Mouse (Mus musculus): ENCODE data around the gene Lars2.
"Not testable (repeated sequence)": the region's sequence is repeated elsewhere in the genome, so short reads cannot be mapped to it uniquely, and the experiment has no call there.

The Lars2 gene

DNA sequence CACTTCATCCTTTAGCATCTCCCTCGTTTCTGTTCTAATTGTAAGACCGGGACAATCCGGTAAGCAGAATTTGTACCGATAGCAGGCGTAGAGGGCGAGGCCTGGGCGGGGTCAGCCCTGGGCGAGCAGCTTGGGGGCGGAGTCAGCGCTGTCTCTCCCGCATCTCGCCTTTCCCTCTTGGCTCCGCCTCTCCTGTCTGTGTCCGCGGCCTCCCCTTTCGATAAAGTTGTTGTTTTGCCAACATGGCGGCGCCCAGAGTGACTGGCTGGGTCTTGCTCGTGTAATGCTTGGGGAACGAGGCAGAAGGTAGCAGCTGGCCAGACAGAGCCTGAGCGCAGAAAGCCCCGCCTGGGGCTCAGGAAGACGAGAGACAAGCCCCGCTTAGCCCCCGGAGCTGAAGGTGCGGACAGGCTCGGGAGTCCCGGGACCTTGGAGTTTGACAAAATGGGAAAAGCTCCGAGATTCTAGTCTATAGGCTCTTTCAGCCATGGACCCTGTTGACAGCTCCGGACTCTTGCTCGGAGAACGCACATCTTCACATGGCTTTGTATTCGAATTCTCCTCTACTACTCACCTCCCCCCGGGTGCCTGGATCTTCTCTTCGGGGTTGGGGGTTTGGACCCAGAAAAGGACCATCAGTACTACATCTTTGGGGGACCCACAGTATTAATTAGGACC lies at the start of gene Lars2:
Lars2 (plus strand) TSS at position 220 of the 678 bp plus-strand sequence.
- DNase-seq (ENCODE audit: low read depth in 2 of 2, low spot score in 2 of 2) = peak; percentile 84 to 87

DNA sequence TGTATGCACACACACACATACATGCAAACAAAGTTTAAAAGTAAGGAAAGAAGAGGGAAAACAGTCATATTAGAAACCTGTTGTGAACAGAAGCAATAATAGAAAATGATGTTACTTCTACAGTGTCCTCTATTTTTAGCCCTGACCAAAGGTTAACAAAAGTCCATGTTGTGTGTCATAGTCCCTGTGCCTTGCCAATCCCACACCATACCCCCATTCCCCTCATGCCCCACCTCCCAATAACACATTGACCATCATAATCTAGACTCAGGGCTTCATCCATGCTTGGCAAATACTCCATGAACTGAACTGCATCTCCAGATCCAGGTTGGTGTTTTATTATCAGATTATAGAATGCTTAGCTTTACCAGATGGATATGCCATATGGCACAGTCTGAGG lies 40.6 kb upstream of the Lars2 start:
- DNase-seq (ENCODE audit: low read depth in 2 of 2, low spot score in 2 of 2) = no peak

DNA sequence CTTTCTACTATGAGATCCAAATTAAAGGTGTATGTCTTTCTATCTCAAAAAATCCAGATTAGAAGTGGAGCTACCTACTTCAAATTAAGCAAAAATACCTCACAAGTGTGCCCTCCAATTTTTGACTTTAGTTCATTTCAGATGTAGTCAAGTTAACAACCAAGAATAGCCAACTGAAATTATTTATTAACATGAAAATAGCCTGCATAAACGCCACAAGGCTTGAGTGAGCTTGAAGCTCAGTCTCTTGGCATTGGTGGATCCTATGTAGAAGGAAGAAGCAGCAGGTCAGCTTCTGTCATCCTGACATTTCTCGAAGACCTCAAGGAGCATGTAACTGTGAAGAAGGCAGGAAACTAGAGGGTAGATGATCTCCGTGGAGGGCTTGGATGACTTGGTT lies 38.4 kb upstream of the Lars2 start:
- no peak for DNase-seq (ENCODE audit: low read depth in 2 of 2, low spot score in 2 of 2)

DNA sequence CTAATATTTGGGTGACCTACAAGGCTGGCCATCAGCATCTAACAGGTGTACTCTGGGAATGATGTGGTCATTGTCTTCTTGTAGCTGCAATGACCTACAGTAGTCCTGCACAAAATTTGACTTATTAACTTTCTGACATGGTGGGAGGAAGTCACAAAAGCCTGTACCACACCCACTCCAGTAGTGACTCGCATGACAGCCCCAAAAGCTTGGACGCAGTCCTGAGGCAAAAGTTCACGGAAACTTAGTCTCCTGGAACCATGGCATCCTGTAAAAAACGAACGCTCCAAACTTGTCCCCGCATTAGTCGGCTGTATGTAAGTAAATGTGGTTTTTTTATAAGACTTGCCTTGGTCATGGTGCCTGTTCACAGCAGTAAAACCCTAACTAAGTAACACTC lies 36.9 kb upstream of the Lars2 start:
- no peak for DNase-seq (ENCODE audit: low read depth in 2 of 2, low spot score in 2 of 2)

DNA sequence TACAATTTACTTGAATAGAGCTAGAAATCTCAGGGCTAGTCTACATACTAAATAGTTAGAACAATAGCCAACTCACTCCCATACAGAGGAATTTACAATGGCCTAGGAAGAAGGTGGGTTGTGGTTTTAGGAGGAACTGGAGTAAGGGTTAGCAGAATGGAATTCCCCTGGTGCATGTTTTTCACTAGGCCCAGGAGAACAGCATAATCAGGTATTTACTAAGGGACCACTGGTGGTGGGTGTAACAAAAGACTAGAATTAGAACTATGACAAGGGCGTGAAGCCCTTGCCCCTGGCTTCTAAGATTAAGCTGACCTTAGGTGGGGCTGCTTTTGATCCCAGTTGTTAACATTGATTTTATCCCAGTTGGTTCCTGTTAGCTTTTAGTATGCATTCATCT lies 36.5 kb upstream of the Lars2 start:
- DNase-seq (ENCODE audit: low read depth in 2 of 2, low spot score in 2 of 2) = not testable (repeated sequence)

DNA sequence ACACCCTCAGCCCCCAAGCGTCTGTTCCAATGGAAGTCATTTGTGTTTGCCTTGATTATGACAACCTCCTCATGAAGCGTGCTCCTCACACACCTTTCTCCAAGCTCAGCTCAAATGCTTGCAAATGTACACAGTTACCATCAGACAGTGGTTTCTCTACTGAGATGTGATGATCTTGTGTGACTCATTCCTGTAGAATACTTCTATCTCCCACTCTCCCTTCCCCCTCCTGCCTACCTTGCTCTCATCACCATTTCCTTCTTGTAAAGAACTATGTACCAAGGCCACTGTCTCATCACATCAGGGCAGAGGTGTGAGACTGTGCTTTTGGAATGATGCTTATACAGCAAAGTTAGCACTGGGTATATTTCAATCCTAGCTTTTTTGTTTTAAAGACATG lies 33.2 kb upstream of the Lars2 start:
- no peak for DNase-seq (ENCODE audit: low read depth in 2 of 2, low spot score in 2 of 2)

DNA sequence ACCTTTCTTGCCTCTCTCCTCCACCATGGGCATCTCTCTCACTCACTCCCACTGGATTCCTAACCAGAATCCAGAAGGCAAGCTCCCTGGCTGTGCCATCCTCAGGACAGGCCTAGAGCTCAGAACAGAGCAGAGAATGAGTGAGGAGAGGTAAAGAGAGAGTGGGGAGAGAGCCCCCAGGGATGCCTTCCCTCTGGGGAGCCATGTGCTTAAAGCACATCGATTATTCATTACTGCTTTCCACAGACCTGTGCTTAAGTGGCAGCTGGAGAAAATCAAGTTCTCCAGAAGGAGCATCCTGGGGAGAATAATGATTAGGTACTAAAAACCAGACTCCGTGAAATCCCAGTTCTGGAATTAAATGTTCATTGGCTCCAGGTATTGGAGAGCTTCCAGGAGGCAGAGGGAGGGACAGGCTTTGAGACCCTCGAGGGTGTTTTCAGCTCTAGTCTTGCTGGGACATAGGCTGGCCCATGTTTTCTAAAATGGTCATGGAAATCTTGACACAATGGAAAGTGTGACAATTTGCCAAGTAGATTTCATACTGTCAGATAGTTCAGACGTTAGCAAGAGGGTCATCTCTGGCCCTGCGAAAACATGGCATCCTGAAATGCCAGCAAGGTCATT lies 31.6 kb upstream of the Lars2 start:
- DNase-seq (ENCODE audit: low read depth in 2 of 2, low spot score in 2 of 2) = no peak

DNA sequence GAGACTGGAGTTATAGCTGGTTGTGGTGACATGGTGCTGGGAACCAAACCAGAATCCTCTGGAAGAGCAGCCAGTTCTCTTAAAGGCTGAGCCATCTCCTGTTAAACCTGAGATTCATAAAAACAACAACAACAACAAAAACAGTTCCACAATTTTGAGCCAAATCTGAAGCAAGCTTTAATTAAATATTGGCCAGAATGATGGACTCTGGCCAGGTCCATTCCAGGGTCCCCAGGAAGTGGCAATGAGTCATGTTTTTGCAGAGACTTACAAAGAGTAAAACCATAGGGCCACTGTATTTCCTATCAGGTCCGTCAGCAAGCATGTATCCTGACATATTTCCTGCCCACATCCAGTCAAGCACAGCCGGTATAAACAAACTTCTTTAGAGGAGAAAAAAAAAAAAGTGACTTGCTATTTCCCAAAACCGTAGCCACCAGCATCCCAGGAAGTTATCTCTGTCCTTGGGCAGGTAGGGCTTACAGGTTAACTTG lies 27.0 kb upstream of the Lars2 start:
- DNase-seq (ENCODE audit: low read depth in 2 of 2, low spot score in 2 of 2) = no peak

DNA sequence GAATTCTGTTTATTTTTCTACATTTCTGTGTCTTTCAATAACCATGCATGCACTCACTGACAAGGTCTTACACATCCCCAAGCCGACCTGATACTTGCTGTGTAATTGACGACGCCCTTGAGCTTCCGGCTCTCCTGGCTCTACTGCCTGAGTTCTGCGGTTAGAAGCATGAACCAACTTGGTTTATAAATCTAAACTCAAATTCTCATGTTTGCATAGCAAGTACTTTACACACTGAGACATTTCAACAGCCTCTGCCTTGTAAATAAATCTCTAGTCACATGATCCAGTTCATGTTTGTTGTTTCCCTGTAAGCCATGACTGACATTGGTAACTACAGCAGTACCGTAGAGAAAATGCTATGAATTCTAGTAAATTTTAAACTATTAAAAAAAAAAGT lies 25.5 kb upstream of the Lars2 start:
- no peak for DNase-seq (ENCODE audit: low read depth in 2 of 2, low spot score in 2 of 2)

DNA sequence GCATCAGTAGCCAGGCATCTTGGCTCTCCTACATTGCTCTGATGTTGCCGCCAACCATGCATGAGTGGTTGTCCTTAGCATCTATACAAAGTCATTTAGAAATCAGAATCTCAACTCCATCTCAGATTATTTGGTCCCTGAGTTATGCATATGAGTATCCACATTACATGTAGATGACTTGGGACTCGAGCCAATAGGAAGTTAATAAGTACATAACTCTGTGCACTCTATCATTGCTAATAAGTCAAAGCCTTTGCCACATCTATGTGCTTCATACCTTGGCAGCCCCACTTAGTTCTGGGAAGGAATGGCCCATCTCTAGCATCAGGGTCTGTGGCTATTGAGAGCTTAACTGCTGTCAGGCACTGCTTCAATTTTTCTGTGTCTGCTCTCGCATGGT lies 23.7 kb upstream of the Lars2 start:
- no peak for DNase-seq (ENCODE audit: low read depth in 2 of 2, low spot score in 2 of 2)

DNA sequence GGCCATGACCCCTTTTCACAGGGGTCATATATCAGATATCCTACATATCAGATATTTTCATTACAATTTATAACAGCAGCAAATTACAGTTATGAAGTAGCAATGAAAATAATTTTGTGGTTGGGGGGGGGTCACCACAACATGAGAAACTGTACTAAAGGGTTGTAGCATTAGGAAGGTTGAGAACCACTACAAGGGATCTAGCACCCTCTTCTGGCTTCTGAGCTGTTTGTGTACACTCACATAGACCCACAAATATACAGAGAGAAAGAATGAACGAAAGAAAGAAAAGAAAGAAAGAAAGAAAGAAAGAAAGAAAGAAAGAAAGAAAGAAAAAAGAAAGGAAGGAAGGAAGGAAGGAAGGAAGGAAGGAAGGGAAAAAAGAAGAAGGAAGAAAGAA lies 17.4 kb upstream of the Lars2 start:
- DNase-seq (ENCODE audit: low read depth in 2 of 2, low spot score in 2 of 2) = not testable (repeated sequence)

DNA sequence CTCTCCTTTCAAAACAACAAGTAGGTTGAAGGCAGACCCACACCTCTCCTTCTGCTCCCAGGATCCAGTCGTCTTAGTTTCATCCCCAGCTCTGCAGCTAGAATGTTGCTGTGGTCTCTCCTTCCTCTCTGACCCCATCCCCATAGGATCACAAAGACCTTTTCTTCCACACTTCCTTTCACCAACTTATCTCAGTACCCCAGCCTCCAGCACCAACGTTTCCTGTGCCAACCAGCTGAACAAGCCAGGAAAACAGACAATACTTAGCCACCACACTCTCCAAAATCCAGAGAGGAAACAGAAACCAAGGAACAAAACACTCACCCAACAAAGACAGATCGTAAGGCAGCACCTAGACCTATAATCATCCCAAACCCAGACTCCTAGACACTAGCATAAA lies 6.7 kb upstream of the Lars2 start:
- no peak for DNase-seq (ENCODE audit: low read depth in 2 of 2, low spot score in 2 of 2)

DNA sequence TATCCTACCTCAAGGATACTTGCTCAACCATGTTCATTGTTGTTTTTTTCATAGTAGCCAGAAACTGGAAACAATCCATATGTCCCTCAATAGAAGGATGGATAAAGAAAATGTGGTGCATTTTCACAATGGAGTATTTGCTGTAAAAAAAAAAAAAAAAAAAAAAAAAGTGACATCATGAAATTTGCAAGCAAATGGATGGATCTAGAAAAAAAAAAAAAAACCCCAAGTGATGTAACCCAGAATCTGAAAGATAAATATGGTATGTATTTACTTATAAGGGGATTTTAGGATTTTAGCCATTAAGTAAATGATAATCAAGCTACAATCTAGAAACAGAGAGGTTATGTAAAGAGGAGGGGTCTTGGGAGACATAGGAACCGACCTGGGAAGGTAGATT lies 1.4 kb upstream of the Lars2 start:
- no peak for DNase-seq (ENCODE audit: low read depth in 2 of 2, low spot score in 2 of 2)

DNA sequence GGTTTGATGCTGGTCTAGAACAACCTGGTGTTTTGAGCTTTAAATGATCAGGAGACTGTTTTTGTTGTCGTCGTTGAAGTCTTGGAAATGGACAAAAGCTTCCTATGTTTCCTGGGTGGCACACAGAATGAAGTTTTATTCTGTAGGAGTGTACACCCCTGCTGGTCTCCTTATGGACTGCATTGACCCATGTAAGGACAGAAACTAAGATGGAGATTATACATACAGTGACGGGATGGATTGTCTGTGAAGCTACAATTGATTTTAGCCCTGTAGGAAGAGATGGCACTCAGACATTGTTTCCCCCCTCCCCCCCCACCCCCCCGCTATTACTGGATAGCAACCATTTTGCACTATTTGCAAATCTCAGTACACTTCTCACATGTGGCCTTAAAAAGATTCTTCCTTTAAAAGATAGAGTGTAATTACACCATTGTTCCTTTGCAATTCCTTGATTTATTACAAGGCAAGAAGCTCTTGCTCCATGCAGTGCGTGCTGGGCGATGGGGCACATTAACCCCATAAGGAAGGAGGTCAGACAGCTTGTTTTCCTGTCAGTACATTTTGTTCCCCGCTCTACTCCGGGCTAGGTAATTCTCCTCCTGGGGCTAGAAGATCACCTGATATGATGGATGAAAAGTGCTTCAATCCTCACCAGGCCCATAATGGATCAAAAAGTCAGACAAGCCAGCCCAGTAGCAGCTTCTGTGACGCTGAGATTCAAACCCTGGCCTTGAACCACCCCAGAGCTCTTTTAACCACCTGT lies 602 bp upstream of the Lars2 start:
- DNase-seq (ENCODE audit: low read depth in 2 of 2, low spot score in 2 of 2) = no peak

DNA sequence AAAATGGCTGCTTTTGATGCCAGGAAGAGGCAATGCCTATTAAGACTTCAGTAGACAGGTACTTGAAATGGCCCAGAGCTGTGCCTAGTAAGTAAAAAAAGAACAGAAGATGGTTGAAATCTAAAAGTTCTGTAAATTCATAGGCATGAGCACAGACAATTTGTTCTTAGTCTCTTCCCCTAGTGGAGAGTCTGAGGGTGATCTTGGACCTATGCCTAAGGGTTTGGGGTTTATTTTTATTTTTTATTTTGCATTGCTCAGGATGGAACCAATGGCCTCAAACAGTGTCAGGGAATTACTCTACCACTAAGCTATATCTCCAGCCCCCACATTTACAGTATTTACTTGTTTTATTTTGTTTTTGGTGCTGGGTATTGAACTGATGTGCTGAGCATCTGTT lies 909 bp downstream of the Lars2 start:
- DNase-seq (ENCODE audit: low read depth in 2 of 2, low spot score in 2 of 2) = peak in 1 of 2 experiments; percentile 1

DNA sequence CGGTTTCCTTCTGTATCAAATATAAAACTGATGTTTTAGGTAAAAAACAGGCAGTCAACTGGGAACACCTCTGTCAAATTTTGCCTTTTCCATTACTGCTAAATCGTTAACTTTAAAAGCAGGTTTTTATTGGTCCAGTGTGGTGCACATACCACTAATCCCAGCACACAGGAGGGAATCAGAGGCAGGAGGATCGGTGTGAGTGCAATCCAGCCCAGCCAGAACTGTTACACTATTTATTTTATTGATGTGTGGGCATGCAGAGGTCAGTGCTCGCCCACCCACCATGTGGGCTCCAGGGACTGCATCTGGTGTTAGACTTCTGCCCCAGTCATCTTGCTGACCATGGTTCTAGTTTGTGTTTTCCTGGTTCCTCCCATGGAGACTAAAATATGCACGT lies 15.7 kb downstream of the Lars2 start:
- DNase-seq (ENCODE audit: low read depth in 2 of 2, low spot score in 2 of 2) = no peak

DNA sequence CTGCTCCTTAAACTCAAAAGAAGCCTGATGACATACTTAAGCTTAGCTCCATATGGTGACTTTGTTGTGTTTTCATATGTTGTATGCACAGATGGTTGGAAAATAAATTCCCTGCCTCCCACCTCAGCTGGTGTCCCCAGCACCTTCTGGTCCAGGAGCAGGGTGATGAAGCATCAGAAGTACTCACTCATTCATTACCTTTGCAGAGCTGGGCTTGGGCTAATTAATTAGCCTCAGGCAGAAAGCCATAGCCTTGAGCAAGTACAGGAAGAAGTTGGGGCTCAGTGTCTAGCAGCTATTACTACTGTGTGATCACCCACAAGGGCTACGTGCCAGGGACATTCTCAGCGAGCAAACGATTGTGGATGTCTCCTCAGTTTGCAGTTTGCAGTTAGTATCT lies 18.0 kb downstream of the Lars2 start:
- no peak for DNase-seq (ENCODE audit: low read depth in 2 of 2, low spot score in 2 of 2)

DNA sequence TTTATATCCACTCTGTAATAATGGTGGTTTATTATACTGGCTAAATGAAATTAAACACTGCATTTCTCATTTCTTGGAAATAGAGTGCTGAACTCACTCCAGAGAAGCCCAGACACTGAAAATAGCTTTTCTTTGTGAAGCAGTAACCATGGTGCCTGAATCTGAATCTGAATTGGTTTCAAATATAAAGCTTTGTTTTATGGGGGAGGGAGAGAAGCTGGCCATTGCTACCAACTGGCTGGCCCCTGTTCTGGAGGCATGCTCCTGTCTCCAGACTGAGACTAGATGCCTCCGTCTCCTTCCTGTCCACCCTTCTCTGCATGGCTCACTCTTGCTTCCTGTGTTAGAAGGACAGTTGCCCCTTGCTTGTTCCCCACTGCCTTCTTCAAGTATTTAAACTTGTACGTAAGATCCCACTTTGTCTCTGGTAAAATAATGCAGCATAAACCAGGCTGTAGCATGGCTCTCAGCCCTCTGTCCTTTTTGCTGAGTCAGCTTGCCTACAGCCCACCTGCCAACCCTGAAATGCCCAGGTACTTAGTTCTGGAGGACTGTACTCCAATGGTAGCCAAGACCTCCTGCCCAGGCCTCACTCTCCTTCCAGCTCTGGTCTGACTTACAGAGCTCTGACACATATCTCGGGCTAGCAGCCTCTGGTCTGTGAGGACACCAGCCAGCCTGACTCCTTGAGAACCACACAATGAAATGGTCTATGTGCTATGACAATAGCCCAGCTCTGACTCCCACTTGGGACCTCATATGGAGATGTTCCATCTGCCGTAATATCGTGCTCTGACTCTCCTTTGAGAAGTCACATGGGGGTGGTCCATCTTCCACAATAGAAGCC lies 18.8 kb downstream of the Lars2 start:
- no peak for DNase-seq (ENCODE audit: low read depth in 2 of 2, low spot score in 2 of 2)

DNA sequence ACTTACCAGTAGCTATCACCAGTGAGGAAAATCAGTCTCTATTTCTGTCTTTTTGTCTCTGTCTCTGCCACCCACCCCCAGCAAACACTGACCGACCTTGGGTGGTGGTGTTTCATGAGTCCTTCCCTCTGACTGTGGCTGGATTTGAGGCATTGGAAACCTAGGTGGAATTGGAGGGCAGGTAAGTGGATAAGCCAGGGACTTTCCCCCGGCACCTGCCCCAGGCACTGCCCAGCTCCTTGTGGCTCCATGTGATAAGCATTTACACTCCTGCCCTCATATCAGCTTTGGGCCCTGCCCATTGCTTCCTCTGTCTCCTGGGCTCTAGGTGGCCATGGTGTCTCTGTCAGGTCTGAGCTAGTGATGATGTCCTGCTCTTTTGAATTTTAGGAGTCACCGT lies 19.6 kb downstream of the Lars2 start:
- DNase-seq (ENCODE audit: low read depth in 2 of 2, low spot score in 2 of 2) = no peak

DNA sequence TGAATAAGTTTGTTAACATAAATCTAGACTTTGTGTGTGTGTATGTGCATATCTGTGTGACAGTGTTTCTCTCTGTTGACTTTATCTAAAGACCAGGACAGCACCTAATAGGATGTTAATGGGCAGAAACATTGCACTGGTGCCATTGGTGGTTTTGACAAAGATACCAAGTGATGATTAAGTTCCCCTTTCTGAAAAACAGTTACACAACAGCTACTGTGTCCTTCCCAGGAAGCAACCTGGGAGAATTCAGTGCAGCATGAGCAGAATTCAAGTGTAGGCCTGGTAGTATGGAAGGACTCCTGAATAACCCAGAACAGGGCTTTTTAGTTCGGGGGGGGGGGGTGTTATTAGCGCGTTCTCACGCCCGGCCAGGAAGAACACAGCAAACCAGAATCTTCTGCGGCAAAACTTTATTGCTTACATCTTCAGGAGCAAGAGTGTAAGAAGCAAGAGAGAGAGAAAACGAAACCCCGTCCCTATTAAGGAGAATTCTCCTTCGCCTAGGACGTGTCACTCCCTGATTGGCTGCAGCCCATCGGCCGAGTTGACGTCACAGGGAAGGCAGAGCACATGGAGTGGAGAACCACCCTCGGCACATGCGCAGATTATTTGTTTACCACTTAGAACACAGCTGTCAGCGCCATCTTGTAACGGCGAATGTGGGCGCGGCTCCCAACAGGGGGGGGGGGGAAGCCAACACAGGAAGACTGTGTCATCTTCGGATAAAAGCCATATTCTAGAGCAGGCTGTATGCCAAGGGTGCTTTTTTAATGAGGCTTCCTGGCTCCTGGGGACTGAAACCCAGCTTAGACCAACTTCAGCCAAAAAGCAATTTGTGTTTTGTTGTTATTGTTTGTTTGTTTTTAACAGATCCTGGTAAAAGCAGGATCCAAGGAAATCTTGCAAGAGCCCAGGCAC lies 21.6 kb downstream of the Lars2 start:
- DNase-seq (ENCODE audit: low read depth in 2 of 2, low spot score in 2 of 2) = not testable (repeated sequence)

Measured in CD8-positive naive resting alpha-beta T cell, adult 2 months (primary cell).